Mouse (Mus musculus) embryonic stem cell, embryonic (primary cell): ENCODE measurements at regions not wholly inside any gene's neighbourhood (a gene's known extent, or its start where the extent isn't known, plus 50 kb on each side); places are given as distances from the start of the nearest gene placed in this dataset.
"Not testable (repeated sequence)": the region's sequence is repeated elsewhere in the genome, so short reads cannot be mapped to it uniquely, and the experiment has no call there.

Experiments used
- CTCF ChIA-PET, 4 experiments: fragments of 300-600 bp in 2 of 4; fragments of 350-600 bp in 2 of 4; sonication (Branson Sonifier 250); formaldehyde crosslinking; loops; one replicate each; lab custom pipeline; 2022; ENCODE audit warnings: inconsistent platforms in 2 of 4; lab: Charles Lee
- POLR2A ChIA-PET, 4 experiments: fragments of 300-600 bp in 2 of 4; fragments of 350-600 bp in 2 of 4; sonication (Branson Sonifier 250); formaldehyde crosslinking; loops; one replicate each; lab custom pipeline; 2022; ENCODE audit warnings: antibody characterized with exemption in 4 of 4, inconsistent platforms in 1 of 4; lab: Charles Lee

GRCm38 (mm10) chr10:19485537-19486135, 106.1 kb upstream of the Ifngr1 start:
- ChIA-PET CTCF (no interaction called here), POLR2A (interaction anchor here in 2 of 4 experiments (0.6 to 0.9 kb wide), 2 partner anchors 32 to 1389 kb away, joined by 3 read pairs; no protein-coding TSS in a partner anchor)

- ChIA-PET CTCF (no interaction called here), POLR2A (no interaction called here)
Observed at GRCm38 (mm10) chr10:19490500-19490899, 101.2 kb upstream of the Ifngr1 start.

DNA sequence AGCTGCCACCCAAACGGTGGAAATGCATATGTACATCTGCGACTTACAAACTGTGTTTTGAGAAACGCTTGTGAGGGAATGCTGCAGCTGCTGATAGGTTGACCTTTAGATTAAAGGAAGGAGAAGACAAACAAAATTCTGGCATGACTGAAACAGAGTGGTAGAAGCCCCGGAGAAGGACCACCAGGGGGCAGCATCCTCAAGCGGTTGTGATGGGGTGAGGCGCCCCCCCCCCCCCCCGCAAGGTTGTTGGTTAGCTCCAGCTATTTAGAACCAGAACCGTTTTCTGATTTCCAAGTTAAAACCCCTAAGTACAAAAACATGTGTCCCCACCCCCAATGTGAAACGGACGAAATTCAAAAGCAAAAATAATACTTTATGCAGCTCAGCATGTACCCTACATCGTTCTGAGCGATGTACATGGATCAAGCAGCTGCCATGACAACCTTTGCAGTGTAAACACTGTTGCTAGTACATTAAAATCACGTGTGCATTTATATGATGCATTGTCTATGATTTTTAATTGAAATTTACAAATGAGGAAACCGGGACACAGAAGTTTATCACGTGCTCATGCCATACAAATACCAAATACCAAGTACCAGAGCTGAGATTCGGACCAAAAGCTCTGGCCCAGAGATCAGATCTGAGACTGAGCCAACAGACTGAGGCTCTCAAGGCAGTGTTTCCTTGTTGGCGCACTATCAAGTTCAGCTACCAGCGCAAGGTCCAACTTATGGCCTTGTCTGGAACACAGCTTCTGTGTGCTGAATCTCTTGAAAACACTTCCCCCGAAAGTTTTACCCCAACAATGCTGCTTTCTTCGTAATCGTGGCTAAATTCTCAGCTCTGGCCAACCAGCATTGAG, 100.0 kb upstream of the Ifngr1 start:
- ChIA-PET CTCF (interaction anchor here in 3 of 4 experiments (0.6 to 1.0 kb wide), 11 partner anchors 13 to 476 kb away, joined by 3 to 8 read pairs (median 5); partner anchors contain the start of genes Il20ra (in 1 of the 3) and Tnfaip3 (in 1 of the 3)), POLR2A (interaction anchor here in 1 of 4 experiments (0.6 to 1.1 kb wide), 2 partner anchors 100 to 1677 kb away, joined by 3 to 5 read pairs; partner anchors contain the start of gene Ifngr1)

DNA sequence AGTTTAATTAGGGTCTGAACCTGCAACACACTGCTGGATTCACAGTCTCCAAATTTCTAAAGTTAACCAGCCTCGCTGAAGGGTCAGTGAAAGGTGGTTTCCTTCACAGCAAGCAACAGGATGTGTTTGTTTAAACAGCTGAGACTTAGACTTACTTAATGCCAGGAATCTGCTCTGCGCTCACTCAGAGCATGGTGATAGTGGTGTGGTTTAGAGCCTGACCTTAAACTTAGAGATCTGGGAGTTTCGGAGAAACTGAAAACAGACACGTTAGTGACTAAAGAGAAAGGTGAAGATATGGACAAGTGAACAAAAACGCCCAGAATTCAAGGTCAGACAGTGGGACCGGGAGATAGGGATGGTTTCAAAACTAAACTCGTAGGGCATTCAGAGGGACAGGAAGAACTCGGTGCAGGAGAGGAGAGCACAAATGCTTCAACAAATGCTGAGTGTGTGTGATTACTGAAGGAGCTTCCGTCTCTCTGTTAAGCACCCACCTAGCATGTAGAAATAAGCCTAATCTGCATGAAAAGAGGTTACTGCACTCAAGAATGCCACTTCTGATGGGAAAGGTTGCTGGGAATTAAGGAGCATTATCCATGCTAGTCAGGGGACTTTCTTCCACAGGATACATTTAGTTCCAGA, 97.2 kb upstream of the Ifngr1 start:
- ChIA-PET POLR2A (no interaction called here), CTCF (interaction anchor here in 2 of 4 experiments (0.6 to 1.0 kb wide), 2 partner anchors 345 to 479 kb away, joined by 3 read pairs; partner anchors contain the start of gene Tnfaip3 (in 1 of the 2))

- CTCF ChIA-PET: no interaction called here
- POLR2A ChIA-PET: no interaction called here
Observed at GRCm38 (mm10) chr10:19498112-19498511, 93.6 kb upstream of the Ifngr1 start.

- CTCF ChIA-PET: no interaction called here
- POLR2A ChIA-PET: no interaction called here
Observed at GRCm38 (mm10) chr10:19502874-19503273, 88.9 kb upstream of the Ifngr1 start.

- POLR2A ChIA-PET: interaction anchor here in 1 of 4 experiments (0.6 kb wide), 1 partner anchor 1221 kb away, joined by 3 read pairs; the partner anchor contains the start of gene Pde7b
- CTCF ChIA-PET: interaction anchor here in 2 of 4 experiments (0.5 to 0.6 kb wide), 4 partner anchors 12 to 586 kb away, joined by 3 to 5 read pairs (median 4); no protein-coding TSS in a partner anchor
Observed at GRCm38 (mm10) chr10:19503846-19504765, 87.6 kb upstream of the Ifngr1 start.

DNA sequence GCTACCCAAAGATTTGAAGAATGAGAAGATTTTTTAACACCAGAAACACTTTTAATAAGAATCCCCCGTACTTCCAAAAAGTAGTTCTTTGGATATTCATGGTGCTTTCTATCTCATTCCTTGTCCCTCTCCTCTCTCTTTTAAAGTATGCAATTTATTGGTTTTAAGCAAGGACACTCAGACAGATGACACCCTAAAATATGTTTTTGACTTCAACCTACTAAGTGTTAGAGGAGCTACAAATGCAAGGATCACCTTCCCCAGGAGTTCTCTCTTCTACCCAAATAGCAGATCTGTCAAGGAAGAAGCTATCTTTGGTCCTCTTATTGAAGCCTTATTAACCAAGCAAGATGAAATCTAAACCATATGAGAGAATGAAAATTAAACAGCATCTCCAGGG, 86.6 kb upstream of the Ifngr1 start:
- ChIA-PET POLR2A (interaction anchor here in 1 of 4 experiments (0.6 kb wide), 1 partner anchor 1220 kb away, joined by 3 read pairs; the partner anchor contains the start of gene Pde7b), CTCF (interaction anchor here in 1 of 4 experiments (0.6 kb wide), 1 partner anchor 13 kb away, joined by 5 read pairs; no protein-coding TSS in a partner anchor)

DNA sequence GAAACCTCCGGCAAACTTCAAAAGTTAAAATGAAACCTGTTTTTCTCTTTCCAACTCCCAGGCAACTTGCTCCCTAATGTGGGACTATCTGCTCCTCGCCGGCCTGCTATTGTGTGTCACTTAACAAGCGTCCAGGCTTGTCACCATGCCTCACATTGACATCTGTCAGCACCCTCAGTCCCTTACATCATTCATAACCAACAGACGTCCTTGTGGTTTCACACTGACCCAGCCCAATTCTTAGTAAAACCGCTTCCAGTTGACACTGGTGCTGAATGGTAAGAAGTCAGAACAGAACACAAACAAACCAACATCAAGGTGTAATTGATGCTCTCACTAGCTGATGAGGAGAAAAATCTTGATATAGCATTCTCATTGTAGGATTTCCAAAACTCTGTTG, 85.8 kb upstream of the Ifngr1 start:
- ChIA-PET CTCF (no interaction called here), POLR2A (no interaction called here)

GRCm38 (mm10) chr10:19506434-19506833, 85.3 kb upstream of the Ifngr1 start:
- ChIA-PET CTCF (no interaction called here), POLR2A (no interaction called here)

- ChIA-PET POLR2A (interaction anchor here in 1 of 4 experiments (0.7 kb wide), 1 partner anchor 173 kb away, joined by 4 read pairs; no protein-coding TSS in a partner anchor), CTCF (no interaction called here)
Observed at GRCm38 (mm10) chr10:19508221-19508745, 83.5 kb upstream of the Ifngr1 start.

- POLR2A ChIA-PET: interaction anchor here in 1 of 4 experiments (0.5 kb wide), 1 partner anchor 16 kb away, joined by 3 read pairs; no protein-coding TSS in a partner anchor
- CTCF ChIA-PET: interaction anchor here in 1 of 4 experiments (0.6 kb wide), 1 partner anchor 18 kb away, joined by 5 read pairs; no protein-coding TSS in a partner anchor
Observed at GRCm38 (mm10) chr10:19510047-19510446, 81.7 kb upstream of the Ifngr1 start.

GRCm38 (mm10) chr10:19514366-19514765, 77.4 kb upstream of the Ifngr1 start:
- POLR2A ChIA-PET, CTCF ChIA-PET: not testable (repeated sequence)

DNA sequence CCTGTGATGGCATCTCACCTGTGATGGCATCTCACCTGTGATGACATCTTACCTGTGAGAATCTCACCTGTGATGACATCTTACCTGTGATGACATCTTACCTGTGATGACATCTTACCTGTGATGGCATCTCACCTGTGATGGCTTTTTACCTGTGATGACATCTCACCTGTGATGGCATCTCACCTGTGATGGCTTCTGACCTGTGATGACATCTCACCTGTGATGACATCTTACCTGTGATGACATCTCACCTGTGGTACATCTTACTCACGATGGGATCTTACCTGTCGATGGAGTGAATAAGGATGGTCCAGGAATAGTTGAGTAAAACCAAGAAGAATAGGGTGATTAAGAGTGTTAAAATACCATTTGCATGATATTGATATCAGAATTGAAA, 76.9 kb upstream of the Ifngr1 start:
- POLR2A ChIA-PET: no interaction called here
- CTCF ChIA-PET: no interaction called here

DNA sequence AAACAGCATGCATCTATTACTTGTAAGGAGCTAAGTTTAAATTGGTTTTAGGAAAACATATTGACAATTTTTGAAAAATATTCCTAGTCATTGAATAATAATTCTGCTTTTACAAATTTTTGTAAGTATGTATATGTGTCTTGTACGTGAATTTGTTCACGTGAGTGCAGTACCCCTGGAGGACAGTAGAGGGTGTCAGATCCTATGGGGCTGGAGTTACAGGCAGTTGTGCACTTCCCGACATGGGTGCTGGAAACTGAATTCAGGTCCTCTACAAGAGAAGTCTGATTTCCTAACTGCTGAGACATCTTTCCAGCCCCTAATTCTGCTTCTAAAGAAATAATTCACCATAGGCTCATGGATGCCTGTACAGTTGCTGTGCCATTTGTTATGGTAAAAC, 75.7 kb upstream of the Ifngr1 start:
- POLR2A ChIA-PET: no interaction called here
- CTCF ChIA-PET: no interaction called here

- POLR2A ChIA-PET: no interaction called here
- CTCF ChIA-PET: no interaction called here
Observed at GRCm38 (mm10) chr10:19517093-19517492, 74.7 kb upstream of the Ifngr1 start.

- CTCF ChIA-PET: interaction anchor here in 3 of 4 experiments (0.6 to 0.7 kb wide), 5 partner anchors 43 to 390 kb away, joined by 3 to 9 read pairs (median 4); no protein-coding TSS in a partner anchor
- POLR2A ChIA-PET: no interaction called here
Observed at GRCm38 (mm10) chr10:19518763-19519162, 73.0 kb upstream of the Ifngr1 start.

DNA sequence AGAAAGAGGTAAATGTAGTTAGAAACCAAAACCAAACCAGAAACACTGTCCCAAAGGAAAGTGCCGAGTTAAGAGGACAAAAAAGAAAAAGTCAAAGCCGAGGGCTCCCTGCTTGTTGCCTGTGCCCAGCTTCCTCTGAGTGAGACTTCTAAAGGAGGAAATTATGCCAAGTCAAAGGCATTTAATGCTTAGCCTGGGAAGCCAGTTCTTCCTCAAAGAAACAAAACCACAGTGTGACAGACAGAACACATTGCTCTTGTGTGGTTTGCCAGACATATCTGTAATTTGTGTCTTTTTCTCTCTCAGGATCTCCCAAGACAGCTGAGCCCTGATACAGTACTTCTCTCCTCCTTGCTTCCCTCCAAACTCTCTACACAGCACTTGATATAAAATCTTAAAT, 69.6 kb upstream of the Ifngr1 start:
- POLR2A ChIA-PET: interaction anchor here in 1 of 4 experiments (1.0 kb wide), 1 partner anchor 8 kb away, joined by 3 read pairs; no protein-coding TSS in a partner anchor
- CTCF ChIA-PET: no interaction called here
